Mouse (Mus musculus): ENCODE results near the gene Sf3a1.

- TF ChIP-seq POLR2A (IDR thresholded peaks at IDR 0.05; ENCODE audit: borderline replicate concordance, low read depth, low read length) (no peak), CTCF (IDR thresholded peaks at IDR 0.05; ENCODE audit: low read depth, low read length) (no peak)
Observed at GRCm38 (mm10) chr11:4205951-4206350, 45.8 kb downstream of the Sf3a1 start.
